Mouse (Mus musculus): ENCODE results near the gene Armt1. TPM values are rescaled to one million over a fixed set of nuclear protein-coding genes. Genes with fewer than 3 reads are reported as not detected.

The Armt1 gene
- polyA plus RNA-seq (2011; ENCODE audit: insufficient read length, low read depth, missing spikeins): 18.9 and 21.1 TPM in 2 replicates

DNA sequence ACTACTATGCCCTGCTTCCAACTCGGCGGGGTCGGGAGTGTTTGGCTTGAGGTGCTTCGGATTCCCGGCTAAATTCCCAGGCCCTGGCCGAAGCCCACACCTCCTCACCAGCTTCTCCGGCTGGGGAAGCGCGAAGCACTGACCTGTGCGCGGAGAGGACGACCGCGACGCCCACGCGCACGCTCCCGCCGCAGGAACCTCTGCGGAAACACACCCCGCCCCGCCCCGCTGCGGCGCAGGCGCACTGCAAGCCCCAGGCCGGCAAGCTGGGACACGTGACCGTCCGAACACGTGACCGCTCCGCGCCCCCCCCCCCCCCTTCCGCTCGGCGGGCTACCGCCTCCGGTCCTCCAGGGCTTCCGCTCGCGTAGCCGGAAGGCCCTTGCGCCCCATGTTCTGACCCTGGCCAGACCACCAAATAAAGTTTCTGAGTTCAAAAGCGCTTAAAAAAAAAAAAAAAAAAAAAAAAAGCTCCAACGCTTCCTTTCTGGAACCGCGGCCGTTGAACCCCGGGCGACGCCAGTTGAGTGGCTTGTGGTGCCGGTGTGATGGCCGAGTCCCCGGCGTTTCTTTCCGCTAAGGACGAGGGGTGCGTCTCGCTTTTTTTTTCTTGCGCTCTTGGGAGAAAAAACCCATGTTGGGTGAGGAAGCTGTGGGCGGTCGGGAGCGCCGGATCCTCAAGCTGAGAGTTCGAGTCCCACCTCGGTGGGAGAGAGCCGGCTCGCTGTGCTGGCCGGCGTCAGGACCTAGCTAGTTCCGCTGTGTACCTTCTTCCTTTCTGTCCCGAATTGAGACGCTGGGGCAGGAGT, at the start of gene Armt1, which contains the start of gene Rmnd1:
TSS of gene Armt1 (plus strand) at position 345 of the 809 bp plus-strand sequence.
TSS of gene Rmnd1 (minus strand) at position 266 of the 809 bp plus-strand sequence.
- TF ChIP-seq POLR2A (IDR thresholded peaks at IDR 0.05; ENCODE audit: low read depth, low read length) (peak; percentile 95), CTCF (IDR thresholded peaks at IDR 0.05; ENCODE audit: borderline replicate concordance, insufficient read depth, low read length) (no peak)
- H3K4me3 ChIP-seq (ENCODE audit: insufficient read depth, low read length): peak within 1 kb of the TSS; percentile 99

DNA sequence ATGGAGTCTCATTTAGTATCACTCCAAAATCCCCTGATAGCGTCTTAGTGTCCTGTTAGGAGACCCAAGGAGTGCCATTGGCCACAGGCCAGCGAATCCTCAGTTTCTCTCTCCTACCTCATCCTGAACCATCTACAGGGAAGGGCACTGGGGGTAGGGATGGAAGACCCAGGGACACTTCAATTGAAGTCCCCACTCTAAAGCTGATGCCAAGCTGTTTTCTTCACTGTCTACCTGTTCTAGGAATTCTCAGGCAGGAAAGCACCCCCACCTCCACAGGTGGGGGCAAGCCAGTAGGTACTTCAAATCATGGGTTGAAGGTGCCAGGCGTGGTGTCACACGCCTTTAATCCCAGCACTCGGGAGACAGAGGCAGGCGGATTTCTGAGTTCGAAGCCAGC, 48.0 kb upstream of the Armt1 start:
- H3K4me3 ChIP-seq (ENCODE audit: insufficient read depth, low read length): no peak overlapping the region
- TF ChIP-seq POLR2A (IDR thresholded peaks at IDR 0.05; ENCODE audit: low read depth, low read length) (no peak), CTCF (IDR thresholded peaks at IDR 0.05; ENCODE audit: borderline replicate concordance, insufficient read depth, low read length) (no peak)

More for the DNA sequence above, at the start of gene Armt1, which contains the start of gene Rmnd1:
- H3K27ac ChIP-seq (ENCODE audit: insufficient read depth, low read length): peak within 1 kb of the TSS; percentile 86
- H3K4me1 ChIP-seq (ENCODE audit: control insufficient read depth, insufficient read depth, low read length): peaks cover 3% of the 10 kb centered on the region; the same call in 1 of the 2 replicates

DNA sequence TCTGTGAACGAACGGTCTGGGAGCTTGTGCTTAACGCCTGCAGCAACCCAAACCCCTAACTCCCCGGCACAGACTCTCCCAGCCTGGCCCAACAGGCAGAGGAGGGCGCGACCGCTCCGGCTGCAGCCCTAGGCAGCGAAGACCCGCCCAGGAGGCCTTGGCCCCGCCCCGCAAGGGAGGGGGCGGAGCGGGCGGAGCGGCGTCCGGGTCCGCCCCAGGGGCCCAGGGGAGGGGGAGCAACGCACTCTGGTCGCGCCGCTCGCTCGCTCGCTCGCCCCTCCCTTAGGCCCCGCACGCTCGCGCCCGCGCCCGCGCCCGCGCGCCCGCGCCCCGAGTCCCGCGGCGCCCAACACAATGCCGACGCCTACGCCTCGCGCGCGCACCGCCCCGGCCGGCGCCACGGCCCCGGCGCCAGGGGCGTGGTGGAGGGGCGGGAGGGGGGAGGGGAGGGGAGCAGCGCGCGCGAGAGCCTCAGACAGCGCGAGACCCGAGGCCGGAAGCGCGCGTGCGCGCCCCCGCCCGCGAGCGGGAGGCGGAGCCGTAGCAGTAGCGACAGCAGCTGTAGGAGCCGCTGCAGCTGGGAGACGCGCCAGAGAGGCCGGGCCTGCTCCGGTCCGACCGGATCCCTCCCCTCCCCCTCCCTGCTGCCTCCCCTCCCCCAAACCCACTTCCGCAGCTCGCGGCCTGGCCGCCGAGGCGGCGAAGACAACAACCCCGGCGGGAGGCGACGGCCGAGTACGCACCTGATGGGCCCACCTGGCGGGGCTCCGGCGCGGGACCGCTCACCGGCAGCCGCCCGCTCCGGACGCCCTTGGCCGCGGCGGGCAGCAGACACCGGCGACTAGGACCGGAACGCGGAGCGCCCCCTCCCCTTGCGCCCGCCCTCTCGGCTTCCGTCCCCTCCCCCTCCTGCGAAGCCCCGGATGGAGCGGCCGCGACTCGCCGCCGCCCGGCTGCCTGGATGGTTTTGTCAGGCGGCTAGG, 45.4 kb upstream of the Armt1 start:
- Histone ChIP-seq H3K27ac (ENCODE audit: insufficient read depth, low read length) (peak overlapping the region; percentile 98), H3K4me3 (ENCODE audit: insufficient read depth, low read length) (peak overlapping the region; percentile 77), H3K4me1 (ENCODE audit: control insufficient read depth, insufficient read depth, low read length) (peaks cover 10% of the 10 kb centered on the region)
- TF ChIP-seq POLR2A (IDR thresholded peaks at IDR 0.05; ENCODE audit: low read depth, low read length) (peak; percentile 96), CTCF (IDR thresholded peaks at IDR 0.05; ENCODE audit: borderline replicate concordance, insufficient read depth, low read length) (no peak)

More for the DNA sequence above, 48.0 kb upstream of the Armt1 start:
- 0 out of 2 replicates have a peak, but pooled peaks cover 7% of the 10 kb centered on the region for H3K4me1 ChIP-seq (ENCODE audit: control insufficient read depth, insufficient read depth, low read length)
- H3K27ac ChIP-seq (ENCODE audit: insufficient read depth, low read length): no peak overlapping the region

DNA sequence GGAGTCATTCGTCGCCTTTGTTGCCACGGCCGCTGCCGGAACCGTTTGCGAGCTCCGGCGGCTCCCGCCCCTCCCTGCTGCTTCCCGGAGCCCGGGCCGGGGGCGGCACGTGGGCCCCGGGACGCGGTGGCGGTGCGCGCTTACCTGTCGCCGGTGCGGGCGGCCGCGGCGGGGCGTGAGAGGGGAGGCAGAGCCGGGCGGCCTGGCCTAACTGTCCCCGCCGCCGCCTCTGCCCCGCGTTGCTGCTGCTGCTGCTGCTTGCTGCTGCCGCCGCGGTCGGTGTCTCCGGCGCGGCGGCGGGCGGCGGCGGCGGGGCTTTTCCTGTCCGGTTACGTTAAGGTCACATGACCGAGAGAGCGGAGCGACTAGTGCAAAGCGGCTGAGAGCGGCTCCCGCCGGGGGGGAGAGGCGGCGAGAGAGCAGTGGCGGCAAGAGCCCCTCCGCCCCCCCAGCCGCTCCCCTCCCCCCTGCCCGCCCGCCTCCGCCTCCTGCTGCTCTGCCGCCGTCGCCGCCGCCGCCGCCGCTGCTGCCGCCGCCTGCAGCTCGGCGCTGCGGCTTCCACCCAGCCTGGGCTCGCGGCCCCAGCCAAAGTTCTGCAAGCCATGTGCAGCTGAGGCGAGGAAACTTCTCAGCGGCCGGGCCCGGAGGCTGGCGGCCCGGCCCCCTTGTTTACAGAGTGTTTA, 44.4 kb upstream of the Armt1 start, which contains the start of gene Zbtb2:
TSS of gene Zbtb2 (minus strand) at position 408 of the 683 bp plus-strand sequence.
- Histone ChIP-seq H3K4me1 (ENCODE audit: control insufficient read depth, insufficient read depth, low read length) (peaks cover 10% of the 10 kb centered on the region), H3K27ac (ENCODE audit: insufficient read depth, low read length) (peak within 1 kb of the TSS; percentile 98), H3K4me3 (ENCODE audit: insufficient read depth, low read length) (peak within 1 kb of the TSS; percentile 83)
- TF ChIP-seq POLR2A (IDR thresholded peaks at IDR 0.05; ENCODE audit: low read depth, low read length): no peak
- no peak for TF ChIP-seq CTCF (IDR thresholded peaks at IDR 0.05; ENCODE audit: borderline replicate concordance, insufficient read depth, low read length)

DNA sequence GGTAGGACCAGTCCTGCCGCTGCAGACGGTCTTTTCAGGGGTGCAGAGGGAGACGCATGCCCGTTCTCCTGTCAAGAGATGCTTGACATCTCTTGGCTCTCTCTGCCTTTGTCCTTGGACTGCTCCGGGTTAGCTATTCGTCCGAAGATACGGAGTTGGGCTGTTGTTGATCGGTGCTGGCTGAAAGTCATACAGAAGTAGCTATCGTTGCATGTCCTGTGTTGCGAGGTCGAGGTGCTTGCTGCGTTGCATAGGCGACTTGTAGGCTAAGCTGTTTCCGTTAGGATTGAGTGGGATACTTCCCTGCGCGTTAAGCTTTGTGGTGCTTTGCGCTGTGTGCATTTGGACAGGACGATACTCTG, 43.9 kb upstream of the Armt1 start:
- Histone ChIP-seq H3K4me1 (ENCODE audit: control insufficient read depth, insufficient read depth, low read length) (peaks cover 7% of the 10 kb centered on the region), H3K27ac (ENCODE audit: insufficient read depth, low read length) (peak overlapping the region; percentile 14; the same call in 1 of the 2 replicates), H3K4me3 (ENCODE audit: insufficient read depth, low read length) (peak overlapping the region; percentile 83)
- TF ChIP-seq POLR2A (IDR thresholded peaks at IDR 0.05; ENCODE audit: low read depth, low read length) (no peak), CTCF (IDR thresholded peaks at IDR 0.05; ENCODE audit: borderline replicate concordance, insufficient read depth, low read length) (no peak)

DNA sequence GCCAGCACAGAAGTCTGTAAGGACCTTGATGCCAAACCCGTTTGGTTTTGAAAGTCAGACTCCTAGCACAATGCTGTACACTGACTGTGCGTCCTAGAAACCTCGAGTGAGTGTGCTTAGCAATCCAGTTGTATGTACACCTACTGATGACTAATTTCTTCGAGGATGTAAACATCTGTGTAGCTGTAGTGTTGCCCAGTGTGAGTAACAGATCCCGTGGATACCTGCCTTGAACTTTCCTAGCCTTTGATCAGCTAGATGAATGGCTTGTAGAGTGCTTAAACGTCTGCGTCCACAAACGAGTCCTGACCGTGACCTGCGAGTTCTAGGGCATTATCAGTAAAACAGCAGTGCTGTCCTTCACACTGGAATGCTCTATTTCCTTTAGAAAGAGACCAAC, 43.2 kb upstream of the Armt1 start:
- Histone ChIP-seq H3K4me3 (ENCODE audit: insufficient read depth, low read length) (peak overlapping the region; percentile 83), H3K27ac (ENCODE audit: insufficient read depth, low read length) (0 out of 2 replicates have a peak overlapping the region, but pooled peaks have one; percentile 4), H3K4me1 (ENCODE audit: control insufficient read depth, insufficient read depth, low read length) (peaks cover 7% of the 10 kb centered on the region)
- TF ChIP-seq CTCF (IDR thresholded peaks at IDR 0.05; ENCODE audit: borderline replicate concordance, insufficient read depth, low read length) (no peak), POLR2A (IDR thresholded peaks at IDR 0.05; ENCODE audit: low read depth, low read length) (no peak)

DNA sequence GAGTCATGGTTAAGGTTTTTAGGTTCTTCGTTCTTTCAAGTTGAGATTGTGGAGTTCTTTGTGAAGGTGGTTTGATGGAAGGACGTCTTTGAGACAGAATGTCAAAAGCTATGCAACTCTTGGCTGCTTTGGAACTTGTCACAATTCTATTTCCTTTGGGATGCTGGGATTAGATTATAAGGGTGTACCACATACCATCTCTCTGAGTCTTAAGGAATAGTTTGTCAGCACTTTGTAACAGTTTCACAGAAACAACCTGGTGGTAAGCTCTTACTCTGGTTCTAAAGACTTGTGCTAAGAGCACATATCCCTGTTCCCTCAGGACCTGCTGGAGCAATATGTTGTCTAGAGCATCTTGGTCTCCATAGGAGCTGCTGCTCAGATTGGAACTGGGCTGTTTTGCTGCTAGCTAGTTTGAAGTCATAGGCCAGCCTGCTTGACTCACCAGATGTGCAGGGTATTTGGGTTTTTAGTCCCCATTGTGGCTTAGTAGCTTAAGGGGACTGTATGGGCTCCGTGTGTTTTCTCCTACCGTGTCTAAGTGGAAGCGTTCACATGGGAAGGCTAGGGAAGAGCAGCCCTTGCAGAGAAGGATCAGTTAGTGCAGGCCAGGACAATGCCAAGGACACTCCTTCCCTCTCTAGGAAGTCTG, 42.7 kb upstream of the Armt1 start:
- Histone ChIP-seq H3K4me1 (ENCODE audit: control insufficient read depth, insufficient read depth, low read length) (peaks cover 7% of the 10 kb centered on the region), H3K27ac (ENCODE audit: insufficient read depth, low read length) (0 out of 2 replicates have a peak overlapping the region, but pooled peaks have one; percentile 4), H3K4me3 (ENCODE audit: insufficient read depth, low read length) (peak overlapping the region; percentile 83)
- TF ChIP-seq POLR2A (IDR thresholded peaks at IDR 0.05; ENCODE audit: low read depth, low read length): no peak
- no peak for TF ChIP-seq CTCF (IDR thresholded peaks at IDR 0.05; ENCODE audit: borderline replicate concordance, insufficient read depth, low read length)

DNA sequence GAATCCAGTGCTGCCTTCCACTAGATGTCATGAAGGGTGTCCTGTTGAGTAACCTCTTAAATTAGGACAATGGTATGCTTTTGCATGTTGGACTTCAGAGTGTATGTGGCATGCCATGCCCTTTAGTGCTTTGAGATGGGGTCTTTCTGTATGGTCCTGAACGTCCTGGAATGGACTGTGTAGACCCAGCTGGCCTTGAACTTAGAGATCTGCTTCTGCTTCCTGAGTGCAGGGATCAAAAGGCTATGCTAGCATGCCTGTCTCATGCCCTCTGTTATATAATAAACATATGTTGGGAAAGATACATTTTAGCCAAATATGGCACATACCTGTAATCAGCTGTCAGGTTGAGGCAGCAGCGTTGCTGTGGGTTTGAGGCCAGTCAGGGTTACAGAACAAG, 41.7 kb upstream of the Armt1 start:
- no peak overlapping the region for H3K4me3 ChIP-seq (ENCODE audit: insufficient read depth, low read length)
- no peak for TF ChIP-seq CTCF (IDR thresholded peaks at IDR 0.05; ENCODE audit: borderline replicate concordance, insufficient read depth, low read length)
- TF ChIP-seq POLR2A (IDR thresholded peaks at IDR 0.05; ENCODE audit: low read depth, low read length): no peak
- no peak overlapping the region for H3K27ac ChIP-seq (ENCODE audit: insufficient read depth, low read length)
- H3K4me1 ChIP-seq (ENCODE audit: control insufficient read depth, insufficient read depth, low read length): peaks cover 12% of the 10 kb centered on the region

Data from embryonic fibroblast, embryonic 13.5 days (primary cell).